Mouse (Mus musculus): ENCODE measurements around the gene Dab2. TPM values are rescaled to one million over a fixed set of nuclear protein-coding genes. Genes with fewer than 3 reads are reported as not detected.

The Dab2 gene
- total RNA-seq, 2 experiments from 2014 or later, result 1.4 TPM; not detected in 1

DNA sequence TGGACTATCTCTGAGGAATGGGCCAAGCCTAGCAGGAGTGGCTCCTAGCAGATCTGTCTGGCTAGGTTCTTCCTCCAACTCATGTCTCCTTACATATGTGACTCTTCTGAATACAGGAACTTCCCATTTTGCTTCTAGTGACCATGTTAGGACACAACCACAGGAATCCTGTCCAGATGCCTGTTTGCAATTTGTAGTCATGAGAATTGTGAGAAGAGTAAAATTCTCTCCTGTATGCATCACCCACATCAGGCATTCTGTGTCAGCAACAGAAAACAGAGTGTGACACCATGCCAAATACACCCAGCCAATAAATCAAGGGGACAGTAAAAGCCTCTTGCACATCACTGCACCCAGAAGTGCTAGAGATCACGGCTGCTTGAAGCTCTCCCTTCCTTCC is 146.6 kb downstream of the Dab2 start:
- no peak for ATAC-seq (replicated peaks; ENCODE audit: low FRiP score, poor library complexity, severe bottlenecking)

DNA sequence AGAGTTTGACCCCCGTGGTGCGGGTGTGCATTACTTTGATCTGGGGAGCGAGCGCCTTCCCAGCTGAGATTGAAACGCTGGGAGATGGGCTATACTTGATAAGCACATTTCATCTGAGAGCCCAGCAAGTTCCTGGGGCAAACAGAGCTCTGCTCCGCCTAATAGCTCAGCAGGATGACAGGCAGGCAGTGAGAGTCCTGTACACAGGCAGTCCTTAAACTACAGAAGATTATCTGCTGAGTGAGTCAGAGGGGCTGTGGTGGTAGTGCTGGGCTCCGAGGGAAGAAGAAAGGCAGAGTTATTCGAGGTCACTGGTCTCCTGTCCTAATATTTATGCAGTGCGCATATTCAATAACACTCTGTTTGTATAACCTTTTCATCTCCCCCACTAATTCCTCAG is 149.3 kb downstream of the Dab2 start:
- ATAC-seq (replicated peaks; ENCODE audit: low FRiP score, poor library complexity, severe bottlenecking), result no peak

DNA sequence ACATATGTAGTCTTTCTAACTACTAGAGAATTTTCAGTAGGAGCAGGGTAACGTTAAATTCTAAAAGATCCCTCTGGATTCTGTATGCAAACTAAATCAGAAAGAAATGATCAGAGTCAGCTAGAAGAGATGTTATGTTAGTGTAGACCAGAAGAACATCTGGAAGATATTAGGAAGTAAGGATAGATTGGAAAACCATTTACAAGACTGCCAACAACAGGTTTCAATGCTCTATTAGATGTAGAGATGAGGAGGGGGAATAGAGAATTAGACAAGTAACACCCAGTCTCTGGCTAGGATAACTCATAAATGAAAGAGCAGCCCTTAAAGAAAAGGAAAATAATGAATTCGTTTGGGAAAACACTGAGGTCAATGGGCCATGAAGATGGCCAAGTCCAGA is 154.9 kb downstream of the Dab2 start:
- ATAC-seq (replicated peaks; ENCODE audit: low FRiP score, poor library complexity, severe bottlenecking), result no peak

DNA sequence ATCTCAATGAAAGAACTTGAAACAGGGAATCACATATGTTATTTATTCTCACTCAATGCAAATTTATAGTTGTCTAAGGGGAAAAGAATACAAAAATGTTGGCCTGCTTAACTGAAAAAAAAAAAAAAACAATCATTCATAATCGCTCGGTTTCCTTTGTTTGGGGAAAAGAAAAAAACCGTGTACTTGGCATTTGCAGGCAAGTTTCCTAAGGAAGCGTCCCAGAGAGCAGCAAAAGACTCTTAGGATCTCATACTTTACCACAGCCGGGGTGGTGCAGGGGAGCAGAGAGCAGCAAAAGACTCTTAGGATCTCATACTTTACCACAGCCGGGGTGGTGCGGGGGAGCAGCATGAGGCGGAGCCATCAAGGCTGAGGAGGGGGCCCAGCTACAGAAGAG is 161.8 kb downstream of the Dab2 start:
- ATAC-seq (replicated peaks; ENCODE audit: low FRiP score, poor library complexity, severe bottlenecking), result no peak

DNA sequence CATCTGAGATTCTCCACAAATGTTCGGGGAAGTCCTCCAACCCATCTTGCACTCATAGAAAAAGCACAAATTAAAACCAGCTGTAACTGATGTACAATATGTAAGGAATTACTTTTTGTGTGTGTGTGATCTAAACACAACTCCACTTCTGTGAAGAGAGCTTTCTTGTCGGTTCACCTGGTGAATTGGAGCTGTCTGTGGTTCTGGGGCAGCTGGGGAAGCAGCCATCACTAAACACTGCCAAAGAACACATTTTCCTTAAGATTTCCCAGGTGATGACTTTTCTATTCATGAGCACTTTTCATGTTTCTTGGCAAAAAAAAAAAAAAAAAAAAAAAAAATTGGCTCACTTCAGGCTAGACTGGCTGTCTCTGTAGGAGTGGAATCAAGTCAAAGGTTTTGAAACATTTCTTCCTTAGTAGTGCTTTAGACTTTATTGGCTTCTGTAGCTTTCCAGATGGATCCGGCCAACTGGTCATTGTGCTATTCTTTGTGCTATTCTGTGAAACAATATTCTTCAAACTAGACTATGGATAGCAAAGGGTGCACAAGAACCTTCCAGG is 163.9 kb downstream of the Dab2 start:
- no peak for ATAC-seq (replicated peaks; ENCODE audit: low FRiP score, poor library complexity, severe bottlenecking)

DNA sequence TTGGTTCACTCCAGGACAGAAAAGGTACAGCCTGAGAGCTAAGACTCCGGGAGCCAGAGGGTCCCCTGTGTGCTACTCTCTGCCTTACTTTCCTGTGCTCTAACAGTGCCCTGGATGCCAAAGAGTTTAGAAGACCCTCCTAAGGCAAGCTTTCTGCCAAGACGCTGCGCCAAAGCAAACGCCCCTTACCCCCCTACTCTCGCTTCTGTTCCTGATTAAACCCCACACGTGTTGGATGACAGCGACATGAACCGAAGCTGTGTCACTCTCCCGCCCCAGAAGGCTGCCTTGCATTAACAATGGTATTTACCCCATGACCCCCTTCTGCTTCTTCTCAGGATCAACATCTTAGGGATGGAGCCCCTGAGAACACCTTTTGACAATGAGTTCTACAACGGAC is 167.4 kb downstream of the Dab2 start:
- no peak for ATAC-seq (replicated peaks; ENCODE audit: low FRiP score, poor library complexity, severe bottlenecking)

DNA sequence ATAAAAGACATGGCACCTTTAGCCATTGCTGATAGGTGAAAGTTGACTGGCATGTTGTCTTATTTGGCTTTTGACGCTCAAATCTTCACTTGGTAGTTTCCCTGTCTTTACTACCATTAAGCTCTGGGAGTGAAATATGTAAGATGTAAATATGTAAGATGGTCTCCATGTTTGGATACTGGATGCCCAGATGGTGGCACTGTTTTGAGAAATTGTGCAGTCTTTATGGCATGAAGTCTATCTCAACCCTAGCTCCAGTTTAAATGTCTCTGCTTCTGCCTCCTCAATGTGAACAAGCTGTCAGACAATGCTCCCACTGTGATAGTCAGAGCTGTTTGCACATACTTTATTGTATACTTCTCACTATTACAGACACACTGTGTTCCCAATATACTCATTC is 169.3 kb downstream of the Dab2 start:
- no peak for ATAC-seq (replicated peaks; ENCODE audit: low FRiP score, poor library complexity, severe bottlenecking)

DNA sequence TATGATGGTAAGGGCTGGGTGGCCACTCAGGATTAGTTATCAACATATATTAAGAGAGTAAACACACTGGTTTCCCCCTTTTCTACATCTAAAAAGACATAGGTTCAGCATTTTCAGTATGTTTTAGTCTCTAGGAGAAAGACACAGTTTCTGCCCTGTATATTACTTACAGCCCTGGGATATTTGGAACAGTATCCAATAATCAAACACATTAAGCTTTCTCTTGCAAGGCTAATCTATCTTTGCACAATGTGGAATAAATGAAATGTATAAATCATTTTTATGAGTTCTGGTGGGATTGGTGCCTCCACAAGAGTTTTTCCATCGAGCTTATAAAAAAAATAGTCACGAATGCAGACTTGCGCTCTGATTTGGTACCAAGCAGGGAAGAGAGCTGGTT is 169.8 kb downstream of the Dab2 start:
- no peak for ATAC-seq (replicated peaks; ENCODE audit: low FRiP score, poor library complexity, severe bottlenecking)

DNA sequence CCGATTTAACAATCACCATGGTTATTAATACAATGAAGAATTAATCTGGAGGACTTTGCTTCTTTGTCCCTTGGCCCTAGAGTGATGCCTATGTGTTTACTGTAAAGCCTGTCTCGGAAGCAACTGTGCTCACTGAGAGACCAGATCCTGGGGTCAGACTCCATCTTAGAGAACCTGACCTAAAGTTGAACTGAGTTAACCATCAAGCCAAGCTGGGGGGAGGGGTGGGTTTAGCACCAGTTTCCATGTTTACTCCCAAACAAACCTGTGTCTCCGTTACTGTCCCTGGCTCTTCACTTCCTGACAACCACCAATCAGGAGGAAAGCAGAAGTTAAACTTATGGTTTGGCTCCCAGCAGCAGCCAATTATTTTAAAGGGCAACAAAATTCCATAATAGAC is 184.0 kb downstream of the Dab2 start:
- ATAC-seq (replicated peaks; ENCODE audit: low FRiP score, poor library complexity, severe bottlenecking), result no peak

Other genes with a start within 250 kb of the Dab2 start
- not detected in 2 replicates for gene C9, start 145.5 kb downstream of the Dab2 start, total RNA-seq (2015; ENCODE audit: low replicate concordance)
- gene C9, start 145.5 kb downstream of the Dab2 start, total RNA-seq (2017; ENCODE audit: low replicate concordance), result not detected in 2 replicates
- 50.1 and 86.1 TPM in 2 replicates for gene Fyb, start 223.1 kb downstream of the Dab2 start, total RNA-seq (2015; ENCODE audit: low replicate concordance)
- 21.2 and 29.4 TPM in 2 replicates for gene Fyb, start 223.1 kb downstream of the Dab2 start, total RNA-seq (2017; ENCODE audit: low replicate concordance)

All from erythroblast, adult 5-6 weeks (primary cell).